Mouse (Mus musculus) lung, embryonic 16.5 days (tissue): ENCODE measurements around the gene Mylk2. TPM values are rescaled to one million over a fixed set of nuclear protein-coding genes. Genes with fewer than 3 reads are reported as not detected.
A peak's percentile ranks its signal among the peaks of the same experiment; 100 is the strongest.

Experiments used
- ATAC-seq: fragments of 200-750 bp; cut with Nextera tagmentation; 2 replicates; pipeline ENCODE4 v1.8.0; 2017; ENCODE audit warnings: low read depth, mild to moderate bottlenecking, moderate library complexity
- H3K27ac ChIP-seq: fragments of 300-500 bp; sonication (generic); 2 replicates; pipeline ENCODE4 v1.5.1; 2014; ENCODE audit warnings: mild to moderate bottlenecking, control low read depth, low read length
- H3K27me3 ChIP-seq: fragments of 300-500 bp; sonication (generic); 2 replicates; pipeline ENCODE4 v1.6.1; 2014; ENCODE audit warnings: low read depth, low read length, mixed read lengths; ENCODE audit not compliant: control insufficient read depth, insufficient read depth
- H3K36me3 ChIP-seq: fragments of 300-500 bp; sonication (generic); 2 replicates; pipeline ENCODE4 v1.6.1; 2014; ENCODE audit warnings: low read length; ENCODE audit not compliant: control insufficient read depth, insufficient read depth
- H3K4me1 ChIP-seq: fragments of 300-500 bp; sonication (generic); replicated peaks from 2 replicates; pipeline ENCODE4 v1.6.1; 2014; ENCODE audit warnings: low read length, mixed read lengths; ENCODE audit not compliant: control insufficient read depth, insufficient read depth
- H3K4me2 ChIP-seq: fragments of 300-500 bp; sonication (generic); 2 replicates; pipeline ENCODE4 v1.6.1; 2014; ENCODE audit warnings: low read depth, low read length, control low read depth
- H3K4me3 ChIP-seq: fragments of 300-500 bp; sonication (generic); 2 replicates; pipeline ENCODE4 v1.5.1; 2014; ENCODE audit warnings: mild to moderate bottlenecking, low read length, control low read depth
- H3K9ac ChIP-seq: fragments of 300-500 bp; sonication (generic); 2 replicates; pipeline ENCODE4 v1.6.1; 2014; ENCODE audit warnings: low read length, control low read depth
- H3K9me3 ChIP-seq: fragments of 300-500 bp; sonication (generic); 2 replicates; pipeline ENCODE4 v1.6.1; 2016; ENCODE audit warnings: low read length; ENCODE audit not compliant: control insufficient read depth
- WGBS: fragments of 180-500 bp; shearing (Covaris S2); extraction: QIAGEN DNeasy Blood & Tissue Kit; methylation state at CpG from one replicate; pipeline ENCODE4 v1.1.7; 2014; 5-methylcytosine and 5-hydroxymethylcytosine counted together
- polyA plus RNA-seq: library from polyadenylated mRNA; unstranded; fragments of >200 nt; fragmentation: Nextera tagmentation; extraction: Ambion mirVana; gene quantifications from 2 replicates; pipeline ENCODE4 v1.2.1, GENCODE M21; 2015

The Mylk2 gene
- polyA plus RNA-seq, 1 experiment from 2014 or later: 0.16 TPM

DNA sequence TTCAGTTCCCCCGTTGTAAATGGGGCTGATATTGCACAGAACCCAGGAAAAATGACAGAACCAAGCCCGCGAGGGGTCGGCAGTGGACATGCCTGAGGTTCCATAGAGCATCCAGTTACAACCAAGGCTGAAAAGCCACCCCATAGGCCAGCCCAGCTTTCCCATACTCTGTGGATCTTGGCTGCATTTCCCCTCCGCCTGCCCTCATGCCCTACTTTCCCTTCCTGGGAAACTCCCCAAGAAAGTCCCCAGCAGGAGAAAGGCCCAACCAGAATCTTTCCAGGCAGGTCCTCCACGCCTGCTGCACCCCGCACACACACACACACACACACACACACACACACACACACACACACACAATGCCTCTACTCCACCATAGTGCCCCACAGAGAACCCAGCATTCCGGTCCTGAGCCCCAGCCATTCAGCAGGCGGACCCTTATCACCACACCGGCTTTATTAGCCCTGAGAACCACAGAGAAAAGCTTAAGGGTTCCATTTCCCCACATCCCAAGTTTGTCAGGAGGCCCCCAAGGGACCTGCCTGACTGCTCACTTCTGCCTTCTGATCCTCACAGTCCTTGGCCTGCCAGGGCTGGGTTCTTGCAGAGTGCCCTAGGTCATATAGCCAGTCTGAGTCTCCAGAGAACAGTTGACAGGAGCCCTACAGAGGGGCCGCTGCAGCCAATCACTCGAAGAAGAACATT lies 20.5 kb downstream of the Mylk2 start:
- H3K27ac ChIP-seq: peak overlapping the region; percentile 32
- no peak for ATAC-seq
- H3K4me2 ChIP-seq: 0 out of 2 replicates have a peak overlapping the region, but pooled peaks have one; percentile 16
- H3K9me3 ChIP-seq: no peaks in the 10 kb centered on the region
- 65% methylated on average over 12 of the region's 12 CpGs for WGBS
- H3K27me3 ChIP-seq: no peaks in the 10 kb centered on the region
- H3K9ac ChIP-seq: peak overlapping the region; percentile 56
- H3K4me1 ChIP-seq: peaks cover 8% of the 10 kb centered on the region; the same call in 1 of the 2 replicates
- H3K4me3 ChIP-seq: peak overlapping the region; percentile 32
- no peaks in the 10 kb centered on the region for H3K36me3 ChIP-seq

DNA sequence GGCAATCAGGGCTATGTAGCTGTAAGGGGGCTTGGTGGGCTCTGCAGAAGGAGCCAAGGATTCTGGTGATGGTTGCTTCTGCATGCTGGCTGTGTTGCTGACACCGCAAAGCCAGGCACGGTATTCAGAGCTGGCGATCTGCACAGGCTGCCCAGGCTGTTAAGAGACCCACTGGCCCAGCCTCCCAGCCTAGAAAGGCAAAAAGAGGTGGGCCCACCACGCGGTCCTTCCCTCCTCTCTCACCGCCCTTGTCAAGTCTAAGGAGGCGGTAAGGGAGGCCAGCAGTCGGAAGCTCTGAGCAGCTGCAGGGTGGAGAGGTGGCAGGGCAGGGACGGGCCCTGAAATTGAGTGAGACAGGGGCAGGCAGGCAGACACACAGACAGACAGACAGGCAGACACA lies 21.9 kb downstream of the Mylk2 start, which contains the start of gene Foxs1:
TSS of gene Foxs1 (minus strand) at position 161 of the 400 bp plus-strand sequence.
- H3K4me3 ChIP-seq: peak within 1 kb of the TSS; percentile 32
- peak within 1 kb of the TSS; percentile 16; the same call in 1 of the 2 replicates for H3K4me2 ChIP-seq
- peak within 1 kb of the TSS; percentile 32 for H3K27ac ChIP-seq
- ATAC-seq: peak; percentile 72
- no peaks in the 10 kb centered on the region for H3K9me3 ChIP-seq
- no peaks in the 10 kb centered on the region for H3K27me3 ChIP-seq
- 17% methylated on average over 9 of the region's 9 CpGs for WGBS
- H3K9ac ChIP-seq: peak within 1 kb of the TSS; percentile 56
- no peaks in the 10 kb centered on the region for H3K4me1 ChIP-seq
- H3K36me3 ChIP-seq: no peaks in the 10 kb centered on the region

DNA sequence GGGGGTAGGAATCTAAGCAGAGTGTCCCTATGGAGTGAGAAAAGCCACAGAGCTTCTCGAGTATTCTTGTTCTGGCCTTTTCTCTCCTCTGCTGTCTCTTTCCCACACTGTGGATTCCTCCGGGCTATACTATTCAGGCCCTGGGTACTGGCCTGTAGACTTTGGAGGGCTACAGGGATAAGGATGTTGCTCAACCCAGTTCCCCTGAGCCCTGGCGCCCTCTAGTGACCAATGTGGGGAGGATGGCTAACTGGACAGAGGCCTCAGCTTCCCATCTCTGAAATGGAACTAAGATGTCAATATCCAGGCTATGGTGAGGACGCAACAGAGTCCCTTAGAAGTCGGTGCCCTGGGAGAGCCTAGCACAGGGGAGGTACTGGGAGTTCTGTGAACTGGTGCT lies 22.5 kb downstream of the Mylk2 start:
- no peaks in the 10 kb centered on the region for H3K27me3 ChIP-seq
- H3K27ac ChIP-seq: no peak overlapping the region
- WGBS: 38% methylated on average over 5 of the region's 5 CpGs
- ATAC-seq: peak; percentile 53; the same call in 1 of the 2 replicates
- H3K4me1 ChIP-seq: no peaks in the 10 kb centered on the region
- H3K36me3 ChIP-seq: no peaks in the 10 kb centered on the region
- no peak overlapping the region for H3K4me3 ChIP-seq
- H3K9me3 ChIP-seq: no peaks in the 10 kb centered on the region
- no peak overlapping the region for H3K9ac ChIP-seq
- H3K4me2 ChIP-seq: no peak overlapping the region

DNA sequence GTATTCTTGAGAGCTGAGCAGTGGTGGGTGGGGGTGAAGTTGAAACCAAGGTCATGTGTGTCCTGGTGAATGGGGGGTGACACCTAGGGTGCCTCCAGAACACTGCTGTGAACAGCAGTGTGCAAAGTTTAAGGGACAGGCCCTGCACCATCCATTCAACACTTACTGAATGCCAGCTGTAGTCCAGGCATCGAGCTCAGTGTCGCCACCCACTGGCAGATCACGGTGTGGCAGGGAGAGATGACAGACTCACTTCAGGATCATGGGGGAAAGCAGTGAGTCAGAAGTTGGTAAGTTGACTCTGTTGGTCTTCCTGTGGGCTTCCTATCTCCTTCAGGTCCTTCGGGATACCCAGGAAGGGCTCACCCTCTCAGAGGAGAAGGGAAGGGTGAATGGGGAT lies 28.7 kb downstream of the Mylk2 start:
- H3K36me3 ChIP-seq: no peaks in the 10 kb centered on the region
- H3K9ac ChIP-seq: no peak overlapping the region
- no peak overlapping the region for H3K4me2 ChIP-seq
- no peak overlapping the region for H3K27ac ChIP-seq
- ATAC-seq: no peak
- peaks cover 42% of the 10 kb centered on the region for H3K27me3 ChIP-seq
- no peak overlapping the region for H3K4me3 ChIP-seq
- H3K4me1 ChIP-seq: peaks cover 7% of the 10 kb centered on the region; the same call in 1 of the 2 replicates
- H3K9me3 ChIP-seq: no peaks in the 10 kb centered on the region
- WGBS: 13% methylated on average over 4 of the region's 4 CpGs

DNA sequence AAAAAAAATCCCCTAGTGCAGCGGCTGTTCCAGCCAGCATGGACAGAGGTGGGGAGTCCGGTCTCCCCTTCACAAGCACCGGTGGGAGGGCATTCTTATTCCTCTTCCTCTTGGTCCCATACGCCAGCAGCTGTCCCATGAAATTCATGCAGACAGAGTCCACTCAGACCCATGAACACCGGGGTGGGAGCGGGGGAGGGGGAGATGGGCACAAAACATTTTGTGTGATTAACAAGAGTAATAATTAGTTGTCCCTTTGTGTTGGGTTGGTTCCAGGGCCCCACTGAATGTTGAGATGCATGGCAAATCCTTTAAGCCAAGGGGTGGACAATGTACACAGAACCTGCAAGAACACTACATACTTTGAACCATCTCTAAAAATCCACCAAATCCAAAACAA lies 30.0 kb downstream of the Mylk2 start:
- Histone ChIP-seq H3K27ac (no peak overlapping the region), H3K4me1 (peaks cover 7% of the 10 kb centered on the region; the same call in 1 of the 2 replicates), H3K36me3 (no peaks in the 10 kb centered on the region), H3K9ac (no peak overlapping the region), H3K9me3 (no peaks in the 10 kb centered on the region), H3K27me3 (peaks cover 54% of the 10 kb centered on the region), H3K4me3 (no peak overlapping the region), H3K4me2 (no peak overlapping the region)
- 68% methylated on average over 6 of the region's 6 CpGs for WGBS
- no peak for ATAC-seq

DNA sequence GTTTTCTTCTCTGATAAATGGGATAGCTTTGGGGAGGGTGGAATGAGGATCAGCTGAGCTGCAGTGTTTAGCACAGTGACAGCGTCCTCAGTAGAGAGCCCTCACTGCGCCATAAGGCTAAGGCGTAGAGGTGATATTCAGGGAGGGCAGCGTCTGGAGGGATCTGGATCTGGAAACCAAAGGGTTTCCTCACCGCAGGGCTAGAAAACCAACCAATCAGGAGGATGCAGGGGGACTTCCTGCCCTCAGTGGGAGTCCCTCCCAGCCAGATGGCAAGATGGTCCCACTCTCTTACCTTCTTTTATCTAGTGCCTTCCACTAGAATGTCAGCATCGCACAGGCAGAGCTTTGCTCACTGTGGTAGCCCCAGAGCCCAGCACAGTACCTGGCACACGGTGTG lies 30.6 kb downstream of the Mylk2 start:
- Histone ChIP-seq H3K27me3 (peaks cover 56% of the 10 kb centered on the region), H3K9ac (no peak overlapping the region), H3K27ac (no peak overlapping the region), H3K4me1 (peaks cover 7% of the 10 kb centered on the region; the same call in 1 of the 2 replicates), H3K36me3 (no peaks in the 10 kb centered on the region), H3K4me3 (no peak overlapping the region), H3K4me2 (no peak overlapping the region), H3K9me3 (no peaks in the 10 kb centered on the region)
- no peak for ATAC-seq
- 30% methylated on average over 7 of the region's 7 CpGs for WGBS

DNA sequence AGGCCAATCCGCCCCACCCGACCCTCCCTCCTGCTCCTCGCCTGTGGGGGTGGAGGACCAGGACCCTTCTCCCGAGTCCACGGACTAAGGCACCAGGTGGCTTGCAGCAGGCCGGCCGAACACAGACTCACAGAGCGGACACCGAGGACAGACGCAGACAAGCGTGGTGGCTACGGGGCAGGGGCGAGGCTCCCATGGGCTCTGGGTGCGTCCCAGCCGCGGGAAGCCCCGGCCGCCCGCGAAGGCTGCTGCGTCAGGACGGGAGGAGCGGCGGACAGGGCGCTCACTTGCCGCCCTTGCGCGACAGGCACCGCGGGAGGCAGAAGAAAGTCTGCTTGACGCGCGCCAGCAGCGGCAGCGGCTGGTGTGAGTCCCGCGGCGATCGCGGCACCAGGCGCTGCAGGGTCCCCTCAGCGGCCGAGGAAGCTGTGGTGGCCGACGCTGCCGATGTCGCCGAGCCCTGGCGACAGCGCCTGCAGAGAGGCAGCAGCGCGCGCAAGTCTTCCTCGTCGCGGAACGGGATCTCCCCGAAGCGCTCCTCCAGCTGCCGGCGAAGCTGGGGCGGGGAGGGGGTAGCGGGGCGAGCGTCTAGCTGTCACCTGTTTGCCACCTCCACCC lies 31.9 kb downstream of the Mylk2 start:
- 1% methylated on average over 64 of the region's 65 CpGs for WGBS
- peak overlapping the region; percentile 11; the same call in 1 of the 2 replicates for H3K9ac ChIP-seq
- H3K27ac ChIP-seq: no peak overlapping the region
- peak overlapping the region; percentile 44 for H3K4me3 ChIP-seq
- no peaks in the 10 kb centered on the region for H3K36me3 ChIP-seq
- no peaks in the 10 kb centered on the region for H3K9me3 ChIP-seq
- H3K4me1 ChIP-seq: peaks cover 7% of the 10 kb centered on the region; the same call in 1 of the 2 replicates
- peak overlapping the region; percentile 64 for H3K4me2 ChIP-seq
- H3K27me3 ChIP-seq: peaks cover 64% of the 10 kb centered on the region
- ATAC-seq: no peak

DNA sequence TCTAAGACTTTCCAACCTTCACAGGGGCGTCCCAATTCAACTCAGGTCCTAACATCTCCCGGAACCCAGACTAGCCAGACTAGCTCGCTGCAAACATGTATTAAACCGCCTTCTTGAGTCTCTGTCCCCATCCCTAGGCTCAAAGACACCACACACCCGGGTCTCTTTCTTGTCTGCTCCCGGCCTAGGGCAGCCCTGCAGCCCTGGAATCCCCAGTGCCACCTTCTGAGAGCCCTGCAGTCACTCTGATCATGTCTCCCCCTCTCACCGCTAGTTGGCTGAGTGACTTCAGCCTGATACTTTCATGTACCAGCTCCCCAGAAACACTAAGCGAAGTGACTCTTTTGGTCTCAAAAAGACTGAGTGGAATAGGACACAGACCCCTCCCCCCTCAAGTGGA lies 32.4 kb downstream of the Mylk2 start:
- H3K4me2 ChIP-seq: peak overlapping the region; percentile 64
- ATAC-seq: no peak
- H3K27me3 ChIP-seq: peaks cover 68% of the 10 kb centered on the region
- 8% methylated on average over 8 of the region's 8 CpGs for WGBS
- H3K36me3 ChIP-seq: no peaks in the 10 kb centered on the region
- H3K9me3 ChIP-seq: no peaks in the 10 kb centered on the region
- peak overlapping the region; percentile 44 for H3K4me3 ChIP-seq
- H3K27ac ChIP-seq: no peak overlapping the region
- H3K4me1 ChIP-seq: peaks cover 7% of the 10 kb centered on the region; the same call in 1 of the 2 replicates
- no peak overlapping the region; the same call in 1 of the 2 replicates for H3K9ac ChIP-seq

DNA sequence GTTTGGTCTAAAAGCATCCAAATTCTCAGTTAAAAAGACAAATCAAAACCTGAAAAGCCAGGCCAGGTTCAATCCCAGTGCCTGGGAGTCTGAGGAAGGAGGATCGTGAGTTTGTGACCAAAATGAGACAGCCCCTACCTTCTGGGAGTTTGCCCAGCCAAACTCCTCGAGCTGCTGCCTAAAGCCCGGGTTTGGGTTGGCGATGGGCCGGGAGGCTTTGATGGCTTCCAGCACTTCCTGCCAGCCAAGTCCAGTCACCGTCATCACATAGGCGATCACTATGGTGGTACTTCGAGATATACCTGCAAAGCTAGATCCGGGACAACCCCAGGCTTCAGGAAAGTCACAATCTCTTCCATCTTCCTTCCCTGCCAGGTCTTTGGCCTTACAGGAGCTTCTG lies 32.9 kb downstream of the Mylk2 start:
- no peaks in the 10 kb centered on the region for H3K9me3 ChIP-seq
- H3K27me3 ChIP-seq: peaks cover 72% of the 10 kb centered on the region
- H3K36me3 ChIP-seq: no peaks in the 10 kb centered on the region
- H3K4me2 ChIP-seq: no peak overlapping the region
- peaks cover 7% of the 10 kb centered on the region; the same call in 1 of the 2 replicates for H3K4me1 ChIP-seq
- H3K4me3 ChIP-seq: no peak overlapping the region
- ATAC-seq: no peak
- no peak overlapping the region for H3K27ac ChIP-seq
- WGBS: 47% methylated on average over 9 of the region's 9 CpGs
- no peak overlapping the region for H3K9ac ChIP-seq
